Mouse (Mus musculus) erythroblast, embryonic 14.5 days (primary cell): Measurements from ENCODE around the gene Atpaf2. TPM values are rescaled to one million over a fixed set of nuclear protein-coding genes. Genes with fewer than 3 reads are reported as not detected.

ENCODE experiments used
- H3K27me3 ChIP-seq: 2 replicates; pipeline ENCODE4 v1.6.1; 2012; ENCODE audit warnings: inconsistent platforms; ENCODE audit not compliant: control insufficient read depth
- H3K36me3 ChIP-seq: 2 replicates; pipeline ENCODE4 v1.6.1; 2012; ENCODE audit warnings: mild to moderate bottlenecking, inconsistent platforms; ENCODE audit not compliant: control insufficient read depth
- H3K4me1 ChIP-seq: 2 replicates; pipeline ENCODE4 v1.6.1; 2012; ENCODE audit warnings: inconsistent platforms; ENCODE audit not compliant: control insufficient read depth
- H3K4me3 ChIP-seq: replicated peaks from 2 replicates; pipeline ENCODE3; 2012; ENCODE audit warnings: moderate library complexity, mild to moderate bottlenecking, inconsistent platforms
- H3K9me3 ChIP-seq: 2 replicates; pipeline ENCODE4 v1.6.1; 2012; ENCODE audit warnings: low read length, inconsistent platforms, mixed read lengths; ENCODE audit not compliant: control insufficient read depth
- GATA1 ChIP-seq: IDR thresholded peaks from 2 replicates; pipeline ENCODE4 v1.6.1; 2012; ENCODE audit warnings: low read length, inconsistent platforms, mixed read lengths
- TAL1 ChIP-seq: IDR thresholded peaks from 3 replicates; pipeline ENCODE4 v1.6.1; 2012; ENCODE audit warnings: low read length, inconsistent platforms, mixed read lengths
- polyA plus RNA-seq: library from polyadenylated mRNA; stranded (reverse); fragments of >175 nt; gene quantifications from 2 replicates; pipeline ENCODE4 v1.2.3, GENCODE M21; 2012

Gene Atpaf2
- polyA plus RNA-seq, 1 experiment = 6.1 TPM

GRCm38 (mm10) chr11:60436618-60437017 is 18.4 kb upstream of the Atpaf2 start:
- TF ChIP-seq TAL1 = no peak
- TF ChIP-seq GATA1 = no peak
- Histone ChIP-seq H3K4me3 (no peak overlapping the region), H3K9me3 (no peaks in the 10 kb centered on the region), H3K27me3 (no peaks in the 10 kb centered on the region), H3K36me3 (peaks cover 95% of the 10 kb centered on the region), H3K4me1 (peaks cover 22% of the 10 kb centered on the region)

DNA sequence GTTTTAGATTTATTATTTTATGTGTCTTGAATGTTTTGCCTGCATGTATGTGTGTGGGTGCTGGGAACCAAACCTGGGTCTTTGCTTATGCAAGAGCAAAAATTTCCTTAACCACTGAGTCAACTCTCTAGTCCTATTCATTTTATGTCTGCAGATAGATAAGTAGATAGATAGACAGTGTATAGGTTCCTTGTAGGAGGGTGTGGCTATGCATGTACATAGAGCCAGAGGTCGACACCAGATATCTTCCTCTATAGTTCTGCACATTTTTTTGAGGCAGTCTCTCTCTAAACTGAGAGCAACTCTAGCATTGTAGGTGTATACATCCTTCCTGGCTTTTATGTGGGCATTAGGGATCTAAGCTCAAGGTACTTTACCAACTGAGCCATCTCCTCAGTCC is 16.9 kb upstream of the Atpaf2 start:
- Histone ChIP-seq H3K4me1 (peaks cover 22% of the 10 kb centered on the region), H3K9me3 (no peaks in the 10 kb centered on the region), H3K4me3 (no peak overlapping the region), H3K27me3 (no peaks in the 10 kb centered on the region), H3K36me3 (peaks cover 91% of the 10 kb centered on the region)
- TF ChIP-seq GATA1 = no peak
- TF ChIP-seq TAL1 = no peak

- TF ChIP-seq GATA1 = no peak
- no peak for TF ChIP-seq TAL1
- Histone ChIP-seq H3K27me3 (no peaks in the 10 kb centered on the region), H3K36me3 (peaks cover 89% of the 10 kb centered on the region), H3K9me3 (no peaks in the 10 kb centered on the region), H3K4me1 (peaks cover 22% of the 10 kb centered on the region), H3K4me3 (no peak overlapping the region)
These were observed 15.2 kb upstream of the Atpaf2 start for GRCm38 (mm10) chr11:60433501-60433900.

DNA sequence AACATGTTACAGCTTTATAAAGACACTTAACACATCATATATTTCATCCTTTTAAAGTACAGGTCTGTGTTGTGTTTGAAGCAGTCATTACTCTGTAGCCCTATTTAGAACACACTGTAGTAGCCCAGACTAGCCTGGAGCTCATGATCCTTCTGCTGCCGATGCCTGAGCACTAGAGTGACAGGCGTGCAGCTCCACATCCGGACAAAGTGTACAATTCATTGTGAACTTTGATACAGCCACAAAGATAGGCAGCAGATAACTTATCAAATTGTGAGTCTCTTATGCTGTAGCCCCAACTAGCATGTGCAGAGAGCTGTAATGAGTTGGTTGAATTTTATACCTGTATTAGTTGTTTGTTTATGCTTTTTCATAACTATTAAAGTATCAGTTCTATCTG is 9.4 kb upstream of the Atpaf2 start:
- no peaks in the 10 kb centered on the region for H3K27me3 ChIP-seq
- TF ChIP-seq TAL1 = no peak
- TF ChIP-seq GATA1 = no peak
- peaks cover 66% of the 10 kb centered on the region for H3K36me3 ChIP-seq
- no peak overlapping the region for H3K4me3 ChIP-seq
- H3K9me3 ChIP-seq = no peaks in the 10 kb centered on the region
- 0 out of 2 replicates have a peak, but pooled peaks cover 2% of the 10 kb centered on the region for H3K4me1 ChIP-seq

GRCm38 (mm10) chr11:60426417-60426816 is 8.2 kb upstream of the Atpaf2 start:
- no peak for TF ChIP-seq TAL1
- TF ChIP-seq GATA1 = no peak
- Histone ChIP-seq H3K4me1 (peaks cover 5% of the 10 kb centered on the region), H3K4me3 (no peak overlapping the region), H3K9me3 (no peaks in the 10 kb centered on the region), H3K36me3 (peaks cover 54% of the 10 kb centered on the region), H3K27me3 (no peaks in the 10 kb centered on the region)

GRCm38 (mm10) chr11:60423006-60423405 is 4.7 kb upstream of the Atpaf2 start:
- peaks cover 26% of the 10 kb centered on the region for H3K4me1 ChIP-seq
- no peak overlapping the region for H3K4me3 ChIP-seq
- no peaks in the 10 kb centered on the region for H3K9me3 ChIP-seq
- H3K27me3 ChIP-seq = no peaks in the 10 kb centered on the region
- peaks cover 39% of the 10 kb centered on the region for H3K36me3 ChIP-seq
- TF ChIP-seq GATA1 (no peak), TAL1 (no peak)

GRCm38 (mm10) chr11:60422046-60422668 is 3.9 kb upstream of the Atpaf2 start:
- TF ChIP-seq TAL1 = no peak; the same call in 2 of the 3 replicates
- TF ChIP-seq GATA1 = no peak
- Histone ChIP-seq H3K27me3 (no peaks in the 10 kb centered on the region), H3K4me1 (peaks cover 30% of the 10 kb centered on the region), H3K36me3 (peaks cover 31% of the 10 kb centered on the region), H3K9me3 (no peaks in the 10 kb centered on the region), H3K4me3 (no peak overlapping the region)

- H3K4me1 ChIP-seq = peaks cover 55% of the 10 kb centered on the region
- peaks cover 23% of the 10 kb centered on the region for H3K36me3 ChIP-seq
- no peak for TF ChIP-seq TAL1
- peak; percentile 63 for TF ChIP-seq GATA1
- no peaks in the 10 kb centered on the region for H3K9me3 ChIP-seq
- H3K4me3 ChIP-seq = peak overlapping the region; percentile 97
- no peaks in the 10 kb centered on the region for H3K27me3 ChIP-seq
These were observed 181 bp upstream of the Atpaf2 start for GRCm38 (mm10) chr11:60418473-60418803.

DNA sequence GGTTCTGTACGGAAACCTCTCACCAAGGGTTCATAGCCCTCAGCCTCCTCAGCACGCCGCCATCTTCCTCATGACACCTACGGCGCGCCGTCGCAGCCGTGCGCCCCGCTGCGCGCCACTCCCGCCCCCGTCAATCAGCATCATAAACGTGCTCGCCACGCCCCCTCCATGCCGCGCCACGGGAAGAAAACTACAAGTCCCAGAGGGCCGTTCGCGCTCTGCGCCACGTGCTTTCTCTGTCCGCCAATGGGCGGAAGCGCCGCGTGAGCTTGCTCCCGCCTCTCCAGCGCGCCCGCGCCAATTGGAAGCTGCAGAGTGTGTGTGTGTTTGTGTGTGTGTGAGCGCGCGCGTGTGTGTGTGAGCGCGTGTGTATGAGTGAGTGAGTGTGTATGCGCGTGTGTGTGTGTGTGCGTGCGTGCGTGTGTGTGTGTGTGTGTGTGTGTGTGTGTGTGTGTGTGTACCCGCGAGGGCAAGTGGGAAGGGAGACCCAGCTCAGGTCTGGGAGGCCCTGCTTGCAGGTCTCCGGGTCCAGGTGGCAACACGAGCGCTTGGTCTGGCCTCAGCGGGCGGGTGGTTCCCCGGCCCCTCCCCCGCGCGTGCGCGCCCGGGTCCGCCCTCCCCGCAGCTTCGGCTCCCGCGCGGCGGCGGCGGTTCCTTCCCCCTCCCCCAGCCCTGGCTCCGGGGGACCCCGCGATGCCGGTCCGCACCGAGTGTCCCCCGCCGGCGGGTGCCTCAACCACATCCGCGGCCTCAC is 1.1 kb downstream of the Atpaf2 start, which contains the start of gene Gid4:
Gene Gid4, plus strand, starts transcription at position 183 of the 754 bp plus-strand sequence.
- H3K4me1 ChIP-seq = peaks cover 52% of the 10 kb centered on the region
- H3K36me3 ChIP-seq = peaks cover 24% of the 10 kb centered on the region
- TF ChIP-seq TAL1 = no peak
- TF ChIP-seq GATA1 = no peak
- no peaks in the 10 kb centered on the region for H3K27me3 ChIP-seq
- peak within 1 kb of the TSS; percentile 97 for H3K4me3 ChIP-seq
- H3K9me3 ChIP-seq = no peaks in the 10 kb centered on the region
